Comparison of ENCODE assay signal across 9 mouse cellular contexts in genomic region chr11:110028913-110029695, GRCm38 (mm10). TPM values are rescaled to one million over a fixed set of nuclear protein-coding genes. Genes with fewer than 3 reads are reported as not detected.
DNase-seq lines count a peak whose midpoint lies in the region; ATAC-seq lines count a peak whose summit lies in the region.
"Had no signal": no experiment of that assay in that cellular context is flagged by ENCODE, and none has a peak within 500 bp of the region (broad histone marks: within the 10 kb centered on the region; RNA-seq: fewer than 3 reads in every experiment).

No protein-coding gene starts in this region.

- WGBS in heart, embryonic 11.5 days (ENCODE audit: insufficient replicate concordance): 66% methylated on average over 7 of the region's 7 CpGs
- 79% methylated on average over 7 of the region's 7 CpGs for WGBS in midbrain, embryonic 10.5 days

- H3K36me3 ChIP-seq in heart, embryonic 11.5 days (ENCODE audit: control insufficient read depth, insufficient read depth, low read length): no peaks in the 10 kb centered on the region
- H3K36me3 ChIP-seq in midbrain, embryonic 10.5 days: no peaks in the 10 kb centered on the region

- no peak for ATAC-seq in heart, embryonic 11.5 days (replicated peaks; ENCODE audit: insufficient number of reproducible peaks, low FRiP score, low TSS enrichment)

- H3K4me1 ChIP-seq in heart, embryonic 11.5 days (ENCODE audit: control insufficient read depth, insufficient read depth, low read length): no peaks in the 10 kb centered on the region
- no peaks in the 10 kb centered on the region for H3K4me1 ChIP-seq in midbrain, embryonic 10.5 days

- H3K9ac ChIP-seq in heart, embryonic 11.5 days (ENCODE audit: low read depth, low read length): no peak overlapping the region

- no peaks in the 10 kb centered on the region for H3K9me3 ChIP-seq in heart, embryonic 11.5 days (replicated peaks; ENCODE audit: control insufficient read depth, low read length)
- H3K9me3 ChIP-seq in midbrain, embryonic 10.5 days (replicated peaks): no peaks in the 10 kb centered on the region

- H3K27me3 ChIP-seq in heart, embryonic 11.5 days (ENCODE audit: control insufficient read depth, insufficient read depth, low read length): no peaks in the 10 kb centered on the region
- H3K27me3 ChIP-seq in midbrain, embryonic 10.5 days (ENCODE audit: low read depth, poor library complexity, severe bottlenecking): no peaks in the 10 kb centered on the region

- peak; percentile 97 for DNase-seq in heart, adult 11 months
- peak; percentile 18 to 42 for DNase-seq in gastrocnemius, adult 8-10 months (ENCODE audit: low spot score in 2 of 2)
- peak; percentile 21 for DNase-seq in kidney, postnatal 14 days
- DNase-seq in lung, postnatal 4 days: peak; percentile 9 to 32
- no peak for DNase-seq in cerebellum, postnatal 10 days
- no peak for DNase-seq in midbrain, embryonic 10.5 days (ENCODE audit: low spot score)
- no peak for DNase-seq in right cerebral cortex, adult 2 months (ENCODE audit: low spot score in 2 of 2)
- DNase-seq: cerebellum, adult 8-10 months had no signal

- H3K4me2 ChIP-seq in heart, embryonic 11.5 days: no peak overlapping the region

- no peak overlapping the region for H3K27ac ChIP-seq in heart, embryonic 11.5 days (ENCODE audit: low read depth, low read length)
- no peak overlapping the region for H3K27ac ChIP-seq in midbrain, embryonic 10.5 days (replicated peaks)

- no peak overlapping the region for H3K4me3 ChIP-seq in heart, embryonic 11.5 days (ENCODE audit: low read depth, low read length)
- H3K4me3 ChIP-seq in midbrain, embryonic 10.5 days: no peak overlapping the region

RNA-seq across cellular contexts. Expression of gene Abca8b, which starts 33.5 kb away (rescaled TPM):
- 0.76 and 0.87 TPM in 2 replicates for polyA plus RNA-seq in heart, embryonic 11.5 days (2014; fragmentation: Nextera tagmentation; extraction: Ambion mirVana)
- total RNA-seq in gastrocnemius, adult 8-10 months (2022): 10 to 100 TPM; 13.5 to 23.2 (median 16.6) TPM
- 0.11 and 0.24 TPM in 2 replicates for polyA plus RNA-seq in midbrain, embryonic 10.5 days (2016; fragmentation: Nextera tagmentation; extraction: Ambion mirVana)

Comparison
In these comparisons a context has a peak if more than half of its experiments do, and no peak if none do; other contexts are left out.
1. DNase-seq: peak in heart, adult 11 months (single experiment), gastrocnemius, adult 8-10 months (2 of 2), kidney, postnatal 14 days (single experiment) and lung, postnatal 4 days (2 of 2); none in cerebellum, postnatal 10 days (0 of 2), midbrain, embryonic 10.5 days (single experiment) and right cerebral cortex, adult 2 months (0 of 2).